Mouse (Mus musculus) embryonic fibroblast, embryonic 13.5 days (primary cell): ENCODE results near the gene Ctrb1.

Experiments
- CTCF ChIP-seq: IDR thresholded peaks from 2 replicates; pipeline ENCODE4 v1.5.1; 2011; ENCODE audit warnings: mild to moderate bottlenecking, control low read depth, low read length, moderate library complexity, borderline replicate concordance; ENCODE audit not compliant: insufficient read depth
- POLR2A ChIP-seq: IDR thresholded peaks from 2 replicates; pipeline ENCODE4 v1.6.1; 2011; ENCODE audit warnings: low read depth, mild to moderate bottlenecking, control low read depth, low read length, moderate library complexity

DNA sequence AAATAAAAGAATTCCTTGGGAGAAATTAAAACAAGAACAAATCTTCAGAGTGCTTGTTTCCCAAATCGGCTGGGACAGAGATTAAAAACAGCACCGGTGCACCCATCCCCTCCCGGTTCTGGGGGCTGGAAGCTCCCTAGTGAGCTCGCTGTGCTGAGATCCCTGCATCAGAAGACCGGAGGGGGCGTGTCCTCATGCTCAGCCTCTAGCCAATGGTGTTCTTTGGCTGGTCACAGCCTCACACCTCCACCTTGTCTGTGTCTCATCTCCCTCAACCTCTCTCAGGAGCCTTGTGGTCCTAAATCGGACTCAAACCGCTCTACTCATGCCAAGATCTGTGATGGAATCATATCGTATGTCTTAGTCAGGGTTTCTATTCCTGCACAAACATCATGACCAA, 8.3 kb downstream of the Ctrb1 start:
- TF ChIP-seq POLR2A, result no peak
- TF ChIP-seq CTCF, result no peak
